Mouse (Mus musculus): ENCODE measurements at regions not wholly inside any gene's neighbourhood (a gene's known extent, or its start where the extent isn't known, plus 50 kb on each side); places are given as distances from the start of the nearest gene placed in this dataset.

GRCm38 (mm10) chr5:53381492-53382199 is 84.3 kb upstream of the Rbpj start:
- DNase-seq (ENCODE audit: low spot score), result no peak

GRCm38 (mm10) chr5:53384026-53384425 is 81.9 kb upstream of the Rbpj start:
- DNase-seq (ENCODE audit: low spot score), result no peak

GRCm38 (mm10) chr5:53385513-53386148 is 80.3 kb upstream of the Rbpj start:
- no peak for DNase-seq (ENCODE audit: low spot score)

GRCm38 (mm10) chr5:53393571-53393970 is 72.4 kb upstream of the Rbpj start:
- no peak for DNase-seq (ENCODE audit: low spot score)

GRCm38 (mm10) chr5:53394560-53394959 is 71.4 kb upstream of the Rbpj start:
- DNase-seq (ENCODE audit: low spot score), result no peak

GRCm38 (mm10) chr5:53398428-53399058 is 67.4 kb upstream of the Rbpj start:
- DNase-seq (ENCODE audit: low spot score), result no peak

- no peak for DNase-seq (ENCODE audit: low spot score)
These were observed 64.9 kb upstream of the Rbpj start for GRCm38 (mm10) chr5:53401093-53401492.

GRCm38 (mm10) chr5:53402022-53402421 is 63.9 kb upstream of the Rbpj start:
- no peak for DNase-seq (ENCODE audit: low spot score)

- no peak for DNase-seq (ENCODE audit: low spot score)
These were observed 63.3 kb upstream of the Rbpj start for GRCm38 (mm10) chr5:53402619-53403151.

- no peak for DNase-seq (ENCODE audit: low spot score)
These were observed 60.0 kb upstream of the Rbpj start for GRCm38 (mm10) chr5:53405929-53406328.

- DNase-seq (ENCODE audit: low spot score), result no peak
These were observed 58.3 kb upstream of the Rbpj start for GRCm38 (mm10) chr5:53407646-53408045.

GRCm38 (mm10) chr5:53408235-53408634 is 57.7 kb upstream of the Rbpj start:
- DNase-seq (ENCODE audit: low spot score), result no peak

GRCm38 (mm10) chr5:53409740-53410139 is 56.2 kb upstream of the Rbpj start:
- no peak for DNase-seq (ENCODE audit: low spot score)

- no peak for DNase-seq (ENCODE audit: low spot score)
These were observed 53.4 kb upstream of the Rbpj start for GRCm38 (mm10) chr5:53412391-53413075.

GRCm38 (mm10) chr5:53413677-53414076 is 52.3 kb upstream of the Rbpj start:
- DNase-seq (ENCODE audit: low spot score), result no peak

GRCm38 (mm10) chr5:53415472-53415871 is 50.5 kb upstream of the Rbpj start:
- no peak for DNase-seq (ENCODE audit: low spot score)

Measured in ovary, postnatal 36 days (tissue).